Comparison of ENCODE assay signal across 23 mouse cellular contexts in the genomic region with DNA sequence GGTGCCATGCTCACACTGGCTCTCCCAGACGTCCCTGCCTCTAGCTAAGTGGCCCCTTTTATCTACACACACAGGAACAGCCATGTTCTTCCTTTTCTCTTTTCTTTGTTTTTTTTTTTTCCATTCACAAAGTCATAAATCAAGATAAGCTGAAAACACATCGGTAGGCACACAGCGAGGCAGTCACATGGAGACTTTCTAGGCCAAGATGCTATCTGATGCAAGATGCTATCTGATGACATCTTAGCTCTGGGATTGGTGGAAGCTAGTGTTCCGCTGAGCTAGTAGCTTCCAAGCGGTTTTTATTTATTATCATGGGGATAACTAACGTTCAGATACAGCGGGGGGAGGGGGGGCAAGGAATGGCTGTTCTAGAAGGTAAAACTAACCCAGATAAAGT. TPM values are rescaled to one million over a fixed set of nuclear protein-coding genes. Genes with fewer than 3 reads are reported as not detected.
DNase-seq lines count a peak whose midpoint lies in the region; ATAC-seq and TF ChIP-seq lines count a peak whose summit lies in the region.
"Had no signal": no experiment of that assay in that cellular context is flagged by ENCODE, and none has a peak within 500 bp of the region (broad histone marks: within the 10 kb centered on the region; RNA-seq: fewer than 3 reads in every experiment).

No protein-coding gene starts in this region.

- DNase-seq in gastrocnemius, adult 2 months, result no peak
- no peak for DNase-seq in gastrocnemius, adult 8-10 months (ENCODE audit: low spot score in 2 of 2)
- peak; percentile 75 for DNase-seq in skeletal muscle tissue, adult 2 months (ENCODE audit: low read depth, low spot score)
- DNase-seq in embryo, embryonic 10 days (ENCODE audit: low spot score), result no peak
- no peak for DNase-seq in kidney, adult 11 months
- DNase-seq: adrenal gland, postnatal 14 days; cerebellum, adult 18-20 months; cerebellum, postnatal 14 days; forebrain, postnatal 0 days; gastrocnemius, postnatal 10 days; heart, adult 18-20 months; heart, postnatal 10 days; heart, postnatal 4 days; kidney, adult 18-20 months had no signal

- no peaks in the 10 kb centered on the region for H3K27me3 ChIP-seq in ES-Bruce4 (ENCODE audit: control insufficient read depth, insufficient read depth, low read length, poor library complexity, severe bottlenecking)
- peaks cover 13% of the 10 kb centered on the region for H3K27me3 ChIP-seq in forebrain, embryonic 12.5 days

- peaks cover 8% of the 10 kb centered on the region for H3K4me1 ChIP-seq in ES-Bruce4 (ENCODE audit: control insufficient read depth, insufficient read depth, low read length)
- peaks cover 2% of the 10 kb centered on the region; the same call in 1 of the 2 replicates for H3K4me1 ChIP-seq in brown adipose tissue, adult 24 weeks (ENCODE audit: control insufficient read depth, insufficient read depth, insufficient read length, low read length)
- H3K4me1 ChIP-seq in forebrain, embryonic 12.5 days, result 0 out of 2 replicates have a peak, but pooled peaks cover 6% of the 10 kb centered on the region
- H3K4me1 ChIP-seq: hindbrain, embryonic 12.5 days had no signal

- no peaks in the 10 kb centered on the region for H3K9me3 ChIP-seq in ES-Bruce4 (replicated peaks; ENCODE audit: control insufficient read depth, insufficient read depth, low read length, poor library complexity, severe bottlenecking)
- no peaks in the 10 kb centered on the region for H3K9me3 ChIP-seq in forebrain, embryonic 12.5 days
- H3K9me3 ChIP-seq: embryonic facial prominence, embryonic 12.5 days; forebrain, embryonic 13.5 days; heart, embryonic 10.5 days; hindbrain, embryonic 12.5 days had no signal

- TF ChIP-seq POLR2A in ES-Bruce4 (IDR thresholded peaks at IDR 0.05; ENCODE audit: insufficient read depth, low read length), result no peak

- H3K36me3 ChIP-seq in ES-Bruce4 (ENCODE audit: control insufficient read depth, insufficient read depth, low read length, poor library complexity, severe bottlenecking), result no peaks in the 10 kb centered on the region
- no peaks in the 10 kb centered on the region for H3K36me3 ChIP-seq in forebrain, embryonic 12.5 days (replicated peaks)
- H3K36me3 ChIP-seq: embryonic facial prominence, embryonic 12.5 days; heart, embryonic 10.5 days; hindbrain, embryonic 12.5 days had no signal

- peak overlapping the region; percentile 88 for H3K27ac ChIP-seq in gastrocnemius, adult 2 months
- peak overlapping the region; percentile 19; the same call in 1 of the 2 replicates for H3K27ac ChIP-seq in ES-Bruce4 (ENCODE audit: insufficient read depth, low read length)
- H3K27ac ChIP-seq in brown adipose tissue, adult 24 weeks (replicated peaks; ENCODE audit: low read depth, low read length), result peak overlapping the region; percentile 35
- H3K27ac ChIP-seq in forebrain, embryonic 12.5 days, result no peak overlapping the region
- H3K27ac ChIP-seq: embryonic facial prominence, embryonic 12.5 days; forebrain, embryonic 13.5 days; hindbrain, embryonic 12.5 days had no signal

- intact Hi-C loops in gastrocnemius, adult 2 months (cut with DNase I), result no loop called here

- H3K9ac ChIP-seq in ES-Bruce4 (ENCODE audit: low read depth, poor library complexity, severe bottlenecking), result no peak overlapping the region
- H3K9ac ChIP-seq in forebrain, embryonic 12.5 days, result no peak overlapping the region
- H3K9ac ChIP-seq: embryonic facial prominence, embryonic 12.5 days; forebrain, postnatal 0 days; hindbrain, embryonic 12.5 days had no signal

- no peak for ATAC-seq in forebrain, embryonic 12.5 days (ENCODE audit: low FRiP score)
- ATAC-seq: forebrain, embryonic 13.5 days; forebrain, postnatal 0 days; hindbrain, embryonic 16.5 days had no signal

- H3K4me3 ChIP-seq in gastrocnemius, adult 2 months, result no peak overlapping the region
- no peak overlapping the region for H3K4me3 ChIP-seq in ES-Bruce4 (ENCODE audit: low read depth, low read length)
- no peak overlapping the region for H3K4me3 ChIP-seq in brown adipose tissue, adult 24 weeks (ENCODE audit: insufficient read depth, low read depth, low read length)
- H3K4me3 ChIP-seq in forebrain, embryonic 12.5 days (replicated peaks), result no peak overlapping the region
- H3K4me3 ChIP-seq: embryonic facial prominence, embryonic 12.5 days; forebrain, embryonic 13.5 days; heart, embryonic 10.5 days; hindbrain, embryonic 12.5 days had no signal

- 58% methylated on average over 7 of the region's 7 CpGs for WGBS in forebrain, embryonic 12.5 days

- no peak for TF ChIP-seq EP300 in ES-Bruce4 (IDR thresholded peaks at IDR 0.05; ENCODE audit: insufficient read depth, low read depth, low read length)

- no peak for TF ChIP-seq CTCF in gastrocnemius, adult 2 months (IDR thresholded peaks at IDR 0.05)
- TF ChIP-seq CTCF in ES-Bruce4 (IDR thresholded peaks at IDR 0.05; ENCODE audit: low read depth, low read length), result no peak

- H3K4me2 ChIP-seq in forebrain, embryonic 12.5 days, result no peak overlapping the region
- H3K4me2 ChIP-seq: embryonic facial prominence, embryonic 12.5 days; forebrain, embryonic 13.5 days; hindbrain, embryonic 12.5 days had no signal

RNA-seq across cellular contexts. Expression of gene Ddr1, which starts 22.6 kb away (rescaled TPM):
- total RNA-seq in gastrocnemius, adult 2 months (2021), result 10 to 100 TPM; 13.4 to 15.9 TPM
- 10 to 100 TPM; 13.7 to 20.0 (median 15.9) TPM for total RNA-seq in gastrocnemius, adult 8-10 months (2022)
- polyA plus RNA-seq in ES-Bruce4 (2011; ENCODE audit: insufficient read depth, insufficient read length, low read depth, missing spikeins), result 59.8 and 61.6 TPM in 2 replicates
- 4.2 and 4.5 TPM in 2 replicates for polyA plus RNA-seq in brown adipose tissue, adult 24 weeks (2012; ENCODE audit: insufficient read depth, insufficient read length, missing spikeins)
- polyA plus RNA-seq in forebrain, embryonic 12.5 days (2016; fragmentation: Nextera tagmentation; extraction: Ambion mirVana), result 176 and 185 TPM in 2 replicates
- total RNA-seq: common myeloid progenitor, adult 5-6 weeks had no signal

RNA-seq across cellular contexts. Expression of gene Gtf2h4, which starts 53.5 kb away (rescaled TPM):
- 10 to 100 TPM; 18.1 to 24.2 TPM for total RNA-seq in gastrocnemius, adult 2 months (2021)
- total RNA-seq in gastrocnemius, adult 8-10 months (2022), result 10 to 100 TPM; 16.0 to 21.6 (median 17.9) TPM
- polyA plus RNA-seq in ES-Bruce4 (2011; ENCODE audit: insufficient read depth, insufficient read length, low read depth, missing spikeins), result 80.7 and 105 TPM in 2 replicates
- polyA plus RNA-seq in brown adipose tissue, adult 24 weeks (2012; ENCODE audit: insufficient read depth, insufficient read length, missing spikeins), result 16.3 and 19.0 TPM in 2 replicates
- polyA plus RNA-seq in forebrain, embryonic 12.5 days (2016; fragmentation: Nextera tagmentation; extraction: Ambion mirVana), result 39.0 and 40.7 TPM in 2 replicates

RNA-seq across cellular contexts. Expression of gene Vars2, which starts 59.6 kb away (rescaled TPM):
- 10 to 100 TPM; 12.8 to 16.8 TPM for total RNA-seq in gastrocnemius, adult 2 months (2021)
- total RNA-seq in gastrocnemius, adult 8-10 months (2022), result 10 to 100 TPM in 2 of 4 experiments, 1 to 10 TPM in 2; 9.0 to 15.4 (median 10.3) TPM
- 35.2 and 41.1 TPM in 2 replicates for polyA plus RNA-seq in ES-Bruce4 (2011; ENCODE audit: insufficient read depth, insufficient read length, low read depth, missing spikeins)
- 18.1 and 18.5 TPM in 2 replicates for polyA plus RNA-seq in brown adipose tissue, adult 24 weeks (2012; ENCODE audit: insufficient read depth, insufficient read length, missing spikeins)
- 16.8 and 22.3 TPM in 2 replicates for polyA plus RNA-seq in forebrain, embryonic 12.5 days (2016; fragmentation: Nextera tagmentation; extraction: Ambion mirVana)

Comparison
In these comparisons a context has a peak if more than half of its experiments do, and no peak if none do; other contexts are left out.
1. RNA of gene Ddr1, which starts 22.6 kb away (polyA plus RNA-seq): 176 to 185 TPM in forebrain, embryonic 12.5 days and 59.8 to 61.6 TPM in ES-Bruce4; 4.2 to 4.5 TPM in brown adipose tissue, adult 24 weeks; every median in the first group is over 10 times any median in the second.